In genomic region chr15:79607757-79608156, GRCm38 (mm10) we compare ENCODE assay signal across 8 mouse cellular contexts. TPM values are rescaled to one million over a fixed set of nuclear protein-coding genes. Genes with fewer than 3 reads are reported as not detected.
A peak's percentile ranks its signal among the peaks of the same experiment; 100 is the strongest.
DNase-seq lines count a peak whose midpoint lies in the region; ATAC-seq lines count a peak whose summit lies in the region.

No protein-coding gene starts in this region.

- H3K4me1 ChIP-seq in embryonic facial prominence, embryonic 11.5 days (ENCODE audit: control insufficient read depth, insufficient read depth, low read length) = no peaks in the 10 kb centered on the region
- H3K4me1 ChIP-seq in embryonic facial prominence, embryonic 10.5 days = peaks cover 11% of the 10 kb centered on the region

- H3K9ac ChIP-seq in embryonic facial prominence, embryonic 11.5 days (replicated peaks; ENCODE audit: low read length) = no peak overlapping the region

- H3K4me2 ChIP-seq in embryonic facial prominence, embryonic 11.5 days (ENCODE audit: low read depth, low read length) = no peak overlapping the region

- DNase-seq in embryonic facial prominence, embryonic 11.5 days (ENCODE audit: low spot score) = peak; percentile 16
- no peak for DNase-seq in embryonic facial prominence, embryonic 10.5 days (ENCODE audit: low spot score)
- peak; percentile 39 to 40 for DNase-seq in layer of hippocampus, postnatal 10 days (ENCODE audit: low spot score in 2 of 2)
- DNase-seq in layer of hippocampus, adult 9-11 months = no peak
- DNase-seq in ES-CJ7 (ENCODE audit: low read depth, low spot score) = peak; percentile 24
- DNase-seq in lung, postnatal 10 days = peak; percentile 38
- no peak for DNase-seq in urinary bladder, postnatal 10 days (ENCODE audit: low spot score)
- no peak for DNase-seq in urinary bladder, postnatal 25 days (ENCODE audit: low spot score)

- no peaks in the 10 kb centered on the region for H3K9me3 ChIP-seq in embryonic facial prominence, embryonic 11.5 days (replicated peaks; ENCODE audit: control insufficient read depth, low read length)
- peaks cover 8% of the 10 kb centered on the region; the same call in 1 of the 2 replicates for H3K9me3 ChIP-seq in embryonic facial prominence, embryonic 10.5 days

- H3K36me3 ChIP-seq in embryonic facial prominence, embryonic 11.5 days (replicated peaks; ENCODE audit: control insufficient read depth, insufficient read depth, low read depth, low read length) = no peaks in the 10 kb centered on the region
- H3K36me3 ChIP-seq in embryonic facial prominence, embryonic 10.5 days (replicated peaks) = peaks cover 18% of the 10 kb centered on the region

- H3K27me3 ChIP-seq in embryonic facial prominence, embryonic 11.5 days (ENCODE audit: control insufficient read depth, insufficient read depth, low read length) = no peaks in the 10 kb centered on the region; the same call in 1 of the 2 replicates
- H3K27me3 ChIP-seq in embryonic facial prominence, embryonic 10.5 days (replicated peaks; ENCODE audit: low read depth, poor library complexity, severe bottlenecking) = peaks cover 32% of the 10 kb centered on the region

- H3K4me3 ChIP-seq in embryonic facial prominence, embryonic 11.5 days (ENCODE audit: low read depth, low read length) = no peak overlapping the region
- H3K4me3 ChIP-seq in embryonic facial prominence, embryonic 10.5 days = no peak overlapping the region

- no peak overlapping the region for H3K27ac ChIP-seq in embryonic facial prominence, embryonic 11.5 days (replicated peaks; ENCODE audit: low read depth, low read length)
- H3K27ac ChIP-seq in embryonic facial prominence, embryonic 10.5 days (replicated peaks) = no peak overlapping the region

- no peak for ATAC-seq in embryonic facial prominence, embryonic 11.5 days (replicated peaks; ENCODE audit: insufficient number of reproducible peaks, low FRiP score, low TSS enrichment, low read depth)

- WGBS in embryonic facial prominence, embryonic 11.5 days = 50% methylated on average over 2 of the region's 2 CpGs
- WGBS in embryonic facial prominence, embryonic 10.5 days = 56% methylated on average over 2 of the region's 2 CpGs

RNA-seq across cellular contexts. Expression of gene Dmc1, which starts 2.8 kb away (rescaled TPM):
- 0.89 and 1.5 TPM in 2 replicates for polyA plus RNA-seq in embryonic facial prominence, embryonic 11.5 days (2014; fragmentation: Nextera tagmentation; extraction: Ambion mirVana)
- 1.2 and 1.4 TPM in 2 replicates for polyA plus RNA-seq in embryonic facial prominence, embryonic 10.5 days (2016; fragmentation: Nextera tagmentation; extraction: Ambion mirVana)
- total RNA-seq in layer of hippocampus, postnatal 10 days (2021) = 1 to 10 TPM; 1.3 to 1.7 TPM

RNA-seq across cellular contexts. Expression of gene Fam227a, which starts 51.0 kb away (rescaled TPM):
- 1.8 and 3.3 TPM in 2 replicates for polyA plus RNA-seq in embryonic facial prominence, embryonic 11.5 days (2014; fragmentation: Nextera tagmentation; extraction: Ambion mirVana)
- 2.0 and 2.3 TPM in 2 replicates for polyA plus RNA-seq in embryonic facial prominence, embryonic 10.5 days (2016; fragmentation: Nextera tagmentation; extraction: Ambion mirVana)
- 10 to 100 TPM in 1 of 2 experiments, 1 to 10 TPM in 1; 9.2 to 10.1 TPM for total RNA-seq in layer of hippocampus, postnatal 10 days (2021)

RNA-seq across cellular contexts. Expression of gene Cby1, which starts 51.2 kb away (rescaled TPM):
- polyA plus RNA-seq in embryonic facial prominence, embryonic 11.5 days (2014; fragmentation: Nextera tagmentation; extraction: Ambion mirVana) = 64.3 and 66.2 TPM in 2 replicates
- 60.3 and 69.6 TPM in 2 replicates for polyA plus RNA-seq in embryonic facial prominence, embryonic 10.5 days (2016; fragmentation: Nextera tagmentation; extraction: Ambion mirVana)
- 10 to 100 TPM; 55.6 to 56.6 TPM for total RNA-seq in layer of hippocampus, postnatal 10 days (2021)

Comparison
In these comparisons a context has a peak if more than half of its experiments do, and no peak if none do; other contexts are left out.
1. DNase-seq: peak in embryonic facial prominence, embryonic 11.5 days (single experiment), layer of hippocampus, postnatal 10 days (2 of 2), ES-CJ7 (single experiment) and lung, postnatal 10 days (single experiment); none in embryonic facial prominence, embryonic 10.5 days (single experiment), layer of hippocampus, adult 9-11 months (single experiment), urinary bladder, postnatal 10 days (single experiment) and urinary bladder, postnatal 25 days (single experiment).